Mouse (Mus musculus) right cerebral cortex, postnatal 36 days (tissue): ENCODE data around the gene Plpp3.
"Not testable (repeated sequence)": the region's sequence is repeated elsewhere in the genome, so short reads cannot be mapped to it uniquely, and the experiment has no call there.

Source experiments
- DNase-seq, 2 experiments: peaks; one replicate each; pipeline ENCODE4 v3.0.0; 2022; ENCODE audit warnings: low spot score in 2 of 2, mixed read lengths in 1 of 2

The Plpp3 gene

DNA sequence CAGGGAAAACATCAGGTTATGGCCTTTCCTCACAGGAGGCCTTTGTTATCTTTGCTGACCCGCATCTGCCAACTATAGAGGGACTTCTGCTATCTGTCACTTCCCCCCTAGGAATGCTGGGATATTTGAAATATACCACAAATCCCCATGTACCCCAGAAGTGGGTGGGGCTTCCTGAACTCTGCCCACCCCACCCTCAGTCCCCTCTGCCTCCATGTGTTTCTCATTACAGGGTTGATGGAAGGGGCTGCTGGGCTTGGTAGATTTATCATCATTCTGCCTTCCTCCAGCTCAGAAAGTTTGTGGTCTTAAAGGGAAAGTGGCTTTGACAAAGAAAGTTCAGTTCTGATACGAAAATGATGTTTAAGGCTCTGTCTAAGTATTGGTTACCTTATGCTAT, 103.2 kb downstream of the Plpp3 start:
- DNase-seq: no peak

- DNase-seq: no peak
Measured at GRCm38 (mm10) chr4:105260893-105261769, 104.0 kb downstream of the Plpp3 start.

DNA sequence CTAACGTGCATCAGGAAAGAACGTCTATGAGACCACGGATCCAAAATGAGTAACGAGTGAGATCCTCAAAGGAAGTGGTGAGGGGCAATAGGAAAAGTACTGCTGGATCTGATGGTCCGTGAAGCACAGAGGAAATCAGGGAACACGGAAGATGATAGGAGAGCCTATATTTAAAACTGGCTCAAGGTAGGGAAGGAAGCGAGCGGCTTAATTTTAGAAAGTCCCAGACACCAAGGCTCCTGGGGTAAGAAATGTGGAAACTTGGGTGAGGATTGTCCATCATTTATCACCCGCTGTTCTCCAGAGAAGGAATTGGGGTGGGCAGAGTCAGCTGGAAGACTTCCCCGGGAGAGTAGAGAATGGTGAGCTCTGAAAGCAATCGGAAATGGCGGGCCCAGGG, 105.2 kb downstream of the Plpp3 start:
- no peak for DNase-seq

DNA sequence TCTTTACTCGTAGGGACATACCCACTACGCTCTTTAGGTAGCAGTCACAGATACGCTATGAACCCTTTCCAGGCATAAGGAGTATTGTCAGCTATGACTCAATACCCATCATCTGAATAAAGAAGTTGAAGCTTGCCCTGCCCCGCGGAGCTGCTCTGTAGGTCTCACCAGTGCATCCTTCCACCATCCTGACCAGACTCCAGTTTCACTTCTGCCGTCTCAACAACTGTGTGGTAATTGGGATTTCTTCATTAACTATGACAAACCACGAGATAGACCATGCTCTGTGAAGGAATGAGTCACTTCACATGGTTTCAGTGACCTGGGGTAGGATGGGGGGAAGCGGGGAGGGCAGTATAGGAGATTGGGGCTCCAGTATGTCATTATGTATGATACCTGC, 106.5 kb downstream of the Plpp3 start:
- no peak for DNase-seq

DNA sequence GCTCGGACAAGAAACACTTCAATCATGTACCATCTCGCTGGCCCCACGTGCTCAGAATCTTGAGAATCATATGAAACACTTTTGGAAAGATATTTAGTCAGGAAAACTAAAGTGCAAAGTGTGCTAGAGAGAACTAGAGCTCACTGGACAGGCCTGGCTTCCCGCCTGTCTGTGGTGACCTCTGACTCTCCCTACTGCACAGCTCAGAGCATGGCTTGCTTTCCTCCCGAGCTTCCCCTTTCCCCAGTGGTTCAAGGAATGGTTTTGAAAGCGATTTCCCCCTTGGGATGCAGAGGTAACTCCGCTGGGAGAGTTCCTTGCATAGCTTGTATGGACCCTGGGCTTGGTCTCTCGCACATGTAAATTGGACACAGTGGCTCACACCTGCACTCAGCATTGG, 107.9 kb downstream of the Plpp3 start:
- no peak for DNase-seq

GRCm38 (mm10) chr4:105265678-105266077, 108.5 kb downstream of the Plpp3 start:
- no peak for DNase-seq

GRCm38 (mm10) chr4:105268202-105268730, 111.1 kb downstream of the Plpp3 start:
- DNase-seq: no peak

- DNase-seq: not testable (repeated sequence)
Measured at GRCm38 (mm10) chr4:105269398-105269797, 112.3 kb downstream of the Plpp3 start.

GRCm38 (mm10) chr4:105271166-105271565, 114.0 kb downstream of the Plpp3 start:
- no peak for DNase-seq

- DNase-seq: no peak
Measured at GRCm38 (mm10) chr4:105273034-105273433, 115.9 kb downstream of the Plpp3 start.

- DNase-seq: no peak
Measured at GRCm38 (mm10) chr4:105273486-105273885, 116.3 kb downstream of the Plpp3 start.

- no peak for DNase-seq
Measured at GRCm38 (mm10) chr4:105275616-105276015, 118.5 kb downstream of the Plpp3 start.

- no peak for DNase-seq
Measured at GRCm38 (mm10) chr4:105276062-105276795, 119.1 kb downstream of the Plpp3 start.

GRCm38 (mm10) chr4:105278161-105278560, 121.0 kb downstream of the Plpp3 start:
- no peak for DNase-seq

- no peak for DNase-seq
Measured at GRCm38 (mm10) chr4:105278571-105279410, 121.6 kb downstream of the Plpp3 start.

DNA sequence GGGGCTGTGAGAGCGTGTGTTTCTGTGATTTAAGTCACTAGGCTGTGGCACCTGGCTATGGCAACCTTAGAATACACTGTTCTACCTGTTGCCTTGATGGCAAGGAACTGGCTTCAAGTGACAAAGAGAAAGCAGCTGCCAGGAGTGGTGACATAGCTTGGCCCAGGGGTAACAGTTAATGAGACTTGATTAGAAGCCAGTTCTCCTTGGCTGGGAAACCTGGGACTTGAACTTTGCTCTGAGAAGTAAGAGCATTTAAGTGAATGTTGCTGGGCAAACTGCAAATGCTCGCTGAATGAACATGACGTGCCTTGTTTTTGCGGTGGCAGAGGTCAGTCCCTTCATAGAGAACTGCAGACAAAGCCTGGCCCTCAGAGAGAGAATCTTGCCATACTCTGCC, 122.7 kb downstream of the Plpp3 start:
- DNase-seq: no peak

DNA sequence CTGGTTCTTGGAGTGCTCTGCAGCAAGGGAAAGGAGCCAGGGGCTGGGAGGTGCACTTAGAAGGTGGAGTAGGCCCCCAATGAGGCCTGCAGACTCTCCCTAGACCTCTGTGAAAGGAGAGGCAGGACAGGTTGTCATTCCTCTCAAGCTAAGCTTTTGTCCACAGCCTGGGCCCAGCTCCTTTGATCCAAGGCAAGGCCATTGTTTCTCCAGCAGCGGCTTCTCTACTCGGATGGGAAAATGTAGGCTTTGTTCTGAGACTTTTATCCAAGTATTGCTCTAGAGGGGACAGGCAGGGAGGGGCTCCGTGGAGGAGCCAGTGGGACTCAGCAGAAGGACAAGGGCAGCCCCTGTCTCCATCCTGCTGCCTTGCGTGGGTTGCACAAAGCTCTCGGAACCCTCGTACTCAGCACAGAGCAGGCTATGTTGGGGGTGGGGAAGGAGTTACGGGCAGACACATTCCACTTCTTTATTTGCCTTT, 124.6 kb downstream of the Plpp3 start:
- DNase-seq: no peak
